ENCODE assay signal across 15 mouse cellular contexts in genomic region chr3:37760866-37761265, GRCm38 (mm10). TPM values are rescaled to one million over a fixed set of nuclear protein-coding genes. Genes with fewer than 3 reads are reported as not detected.
DNase-seq lines count a peak whose midpoint lies in the region; ATAC-seq and TF ChIP-seq lines count a peak whose summit lies in the region.
"Had no signal": no experiment of that assay in that cellular context is flagged by ENCODE, and none has a peak within 500 bp of the region (broad histone marks: within the 10 kb centered on the region; RNA-seq: fewer than 3 reads in every experiment).

No protein-coding gene starts in this region.

- WGBS in liver, postnatal 0 days (ENCODE audit: insufficient replicate concordance) = 35% methylated on average over 6 of the region's 6 CpGs
- 47% methylated on average over 6 of the region's 6 CpGs for WGBS in liver, embryonic 11.5 days
- 86% methylated on average over 6 of the region's 6 CpGs for WGBS in midbrain, embryonic 16.5 days

- no peak for DNase-seq in liver, postnatal 0 days
- DNase-seq in liver, embryonic 11.5 days (ENCODE audit: low spot score) = no peak
- DNase-seq in MEL (ENCODE audit: low read depth, low spot score) (peak; percentile 86), MN1 (ENCODE audit: low spot score) (no peak)
- peak; percentile 56 for DNase-seq in thymus, postnatal 0 days (ENCODE audit: low spot score)
- DNase-seq in retina, embryonic 14.5 days (ENCODE audit: low spot score) = no peak
- DNase-seq: cerebellum, adult 18-20 months; forebrain, postnatal 0 days; left cerebral cortex, postnatal 4 days; retina, postnatal 1 day had no signal

- TF ChIP-seq POLR2A in MEL (IDR thresholded peaks at IDR 0.05; ENCODE audit: control insufficient read depth in 1 of 2, insufficient read depth in 1 of 2, low read depth in 1 of 2, low read length in 2 of 2, poor library complexity in 1 of 2) = no peak

- H3K4me2 ChIP-seq in liver, postnatal 0 days (ENCODE audit: low read depth, low read length) = peak overlapping the region; percentile 42
- no peak overlapping the region for H3K4me2 ChIP-seq in liver, embryonic 11.5 days
- H3K4me2 ChIP-seq in midbrain, embryonic 16.5 days (ENCODE audit: low read length) = no peak overlapping the region
- H3K4me2 ChIP-seq: embryonic facial prominence, embryonic 15.5 days had no signal

- TF ChIP-seq CTCF in liver, postnatal 0 days (IDR thresholded peaks at IDR 0.05; ENCODE audit: low read depth) = no peak
- no peak for TF ChIP-seq CTCF in MEL (IDR thresholded peaks at IDR 0.05 in 2 of 3, conservative IDR thresholded peaks at IDR 0.05 in 1 of 3; ENCODE audit: control insufficient read depth in 1 of 3, insufficient read depth in 1 of 3, low read depth in 2 of 3, low read length in 3 of 3, poor library complexity in 1 of 3, severe bottlenecking in 1 of 3)

- no peak overlapping the region for H3K4me3 ChIP-seq in liver, postnatal 0 days (ENCODE audit: low read depth, low read length)
- H3K4me3 ChIP-seq in liver, embryonic 11.5 days (ENCODE audit: low read depth, low read length) = no peak overlapping the region
- H3K4me3 ChIP-seq in MEL (ENCODE audit: control insufficient read depth in 1 of 2, insufficient read depth in 1 of 2, low read depth in 2 of 2, low read length in 2 of 2) = peak overlapping the region; percentile 27 to 43
- H3K4me3 ChIP-seq in midbrain, embryonic 16.5 days (ENCODE audit: low read depth, low read length) = no peak overlapping the region
- H3K4me3 ChIP-seq: embryonic facial prominence, embryonic 15.5 days had no signal

- TF ChIP-seq EP300 in liver, postnatal 0 days (IDR thresholded peaks at IDR 0.05; ENCODE audit: low read depth) = no peak
- peak; percentile 50 to 64; a peak in 3 of 4 replicates for TF ChIP-seq EP300 in MEL (IDR thresholded peaks at IDR 0.05; ENCODE audit: low read depth in 1 of 2, low read length in 2 of 2)

- TF ChIP-seq RAD21 in MEL (IDR thresholded peaks at IDR 0.05; ENCODE audit: low read depth, low read length) = no peak

- ATAC-seq in liver, postnatal 0 days = no peak
- ATAC-seq in liver, embryonic 11.5 days (replicated peaks; ENCODE audit: low FRiP score) = no peak
- ATAC-seq in hematopoietic stem cell, adult 5-6 weeks (replicated peaks in 1 of 2; ENCODE audit: insufficient read depth in 1 of 2, low FRiP score in 2 of 2, low TSS enrichment in 1 of 2, low read depth in 1 of 2, poor library complexity in 2 of 2, severe bottlenecking in 2 of 2) = peak; percentile 26 to 27; a peak in 2 of 4 replicates
- ATAC-seq in midbrain, embryonic 16.5 days = no peak
- ATAC-seq: forebrain, postnatal 0 days; hindbrain, postnatal 0 days; Patski had no signal

- no peak overlapping the region for H3K27ac ChIP-seq in liver, postnatal 0 days (ENCODE audit: low read depth)
- no peak overlapping the region for H3K27ac ChIP-seq in liver, embryonic 11.5 days (ENCODE audit: low read depth, low read length)
- peak overlapping the region; percentile 90 for H3K27ac ChIP-seq in MEL (ENCODE audit: control insufficient read depth, low read depth, low read length)
- H3K27ac ChIP-seq in midbrain, embryonic 16.5 days (ENCODE audit: low read length) = no peak overlapping the region
- H3K27ac ChIP-seq: embryonic facial prominence, embryonic 15.5 days; hindbrain, postnatal 0 days had no signal

- H3K36me3 ChIP-seq in liver, postnatal 0 days (replicated peaks; ENCODE audit: insufficient read depth, low read length) = no peaks in the 10 kb centered on the region
- H3K36me3 ChIP-seq in liver, embryonic 11.5 days (ENCODE audit: control insufficient read depth, insufficient read depth, low read length) = no peaks in the 10 kb centered on the region
- peaks cover 0 to 56% of the 10 kb centered on the region in 2 experiments; a peak in 2 of 4 replicates for H3K36me3 ChIP-seq in MEL (ENCODE audit: control insufficient read depth in 1 of 2, insufficient read depth in 2 of 2, low read length in 2 of 2)
- no peaks in the 10 kb centered on the region for H3K36me3 ChIP-seq in midbrain, embryonic 16.5 days (ENCODE audit: control insufficient read depth, insufficient read depth, low read length)
- H3K36me3 ChIP-seq: embryonic facial prominence, embryonic 15.5 days had no signal

- H3K79me2 ChIP-seq in MEL (ENCODE audit: control insufficient read depth, insufficient read depth, low read length, poor library complexity) = no peaks in the 10 kb centered on the region

- no peaks in the 10 kb centered on the region; the same call in 1 of the 2 replicates for H3K9me3 ChIP-seq in liver, postnatal 0 days (ENCODE audit: low read length)
- H3K9me3 ChIP-seq in liver, embryonic 11.5 days (ENCODE audit: control insufficient read depth, low read length) = no peaks in the 10 kb centered on the region
- H3K9me3 ChIP-seq in MEL (replicated peaks; ENCODE audit: insufficient read depth, low read length) = no peaks in the 10 kb centered on the region
- H3K9me3 ChIP-seq in midbrain, embryonic 16.5 days (replicated peaks; ENCODE audit: control insufficient read depth, low read length, poor library complexity, severe bottlenecking) = no peaks in the 10 kb centered on the region; the same call in 1 of the 2 replicates
- H3K9me3 ChIP-seq: embryonic facial prominence, embryonic 15.5 days had no signal

- H3K27me3 ChIP-seq in liver, postnatal 0 days (ENCODE audit: insufficient read depth, low read length) = no peaks in the 10 kb centered on the region
- H3K27me3 ChIP-seq in liver, embryonic 11.5 days (replicated peaks; ENCODE audit: control insufficient read depth, insufficient read depth, low read length) = no peaks in the 10 kb centered on the region
- H3K27me3 ChIP-seq in MEL (ENCODE audit: control insufficient read depth in 1 of 2, insufficient read depth in 2 of 2, low read length in 2 of 2) = no peaks in the 10 kb centered on the region
- no peaks in the 10 kb centered on the region for H3K27me3 ChIP-seq in midbrain, embryonic 16.5 days (ENCODE audit: control insufficient read depth, insufficient read depth, low read depth, low read length)
- H3K27me3 ChIP-seq: embryonic facial prominence, embryonic 15.5 days; Patski had no signal

- no peak overlapping the region for H3K9ac ChIP-seq in liver, postnatal 0 days (replicated peaks)
- H3K9ac ChIP-seq in liver, embryonic 11.5 days (ENCODE audit: low read depth, low read length) = no peak overlapping the region
- peak overlapping the region; percentile 32 for H3K9ac ChIP-seq in MEL (ENCODE audit: control insufficient read depth, low read depth, low read length, poor library complexity, severe bottlenecking)
- H3K9ac ChIP-seq in midbrain, embryonic 16.5 days (ENCODE audit: low read depth, low read length) = no peak overlapping the region
- H3K9ac ChIP-seq: embryonic facial prominence, embryonic 15.5 days; forebrain, postnatal 0 days had no signal

- peaks cover 23% of the 10 kb centered on the region for H3K4me1 ChIP-seq in liver, postnatal 0 days (ENCODE audit: insufficient read depth)
- peaks cover 34% of the 10 kb centered on the region for H3K4me1 ChIP-seq in liver, embryonic 11.5 days (replicated peaks; ENCODE audit: control insufficient read depth, insufficient read depth, low read length)
- H3K4me1 ChIP-seq in MEL (ENCODE audit: control insufficient read depth in 1 of 2, insufficient read depth in 2 of 2, low read length in 2 of 2) = peaks cover 30 to 53% of the 10 kb centered on the region in 2 experiments
- H3K4me1 ChIP-seq in midbrain, embryonic 16.5 days (ENCODE audit: control insufficient read depth, insufficient read depth, low read length) = peaks cover 10% of the 10 kb centered on the region

TF ChIP-seq in MEL, 35 proteins besides CTCF, POLR2A, EP300 and RAD21 (continues in another document):
- TF ChIP-seq BHLHE40 (IDR thresholded peaks at IDR 0.05; ENCODE audit: borderline replicate concordance, low read depth, low read length) (no peak), E2F4 (IDR thresholded peaks at IDR 0.05; ENCODE audit: borderline replicate concordance, low read depth, low read length) (no peak), SMC3 (IDR thresholded peaks at IDR 0.05; ENCODE audit: low read depth, low read length) (no peak), TAL1 (IDR thresholded peaks at IDR 0.05; ENCODE audit: low read length) (no peak), POLR2AphosphoS5 (IDR thresholded peaks at IDR 0.05; ENCODE audit: borderline replicate concordance, low read depth, low read length) (no peak), USF2 (IDR thresholded peaks at IDR 0.05; ENCODE audit: borderline replicate concordance in 1 of 2, insufficient read depth in 1 of 2, low read depth in 1 of 2, low read length in 2 of 2) (no peak), ZKSCAN1 (IDR thresholded peaks at IDR 0.05; ENCODE audit: low read depth, low read length) (no peak), TBP (IDR thresholded peaks at IDR 0.05; ENCODE audit: low read depth, low read length) (peak; percentile 39; the same call in 1 of the 2 replicates), CHD2 (IDR thresholded peaks at IDR 0.05; ENCODE audit: low read length) (no peak), TCF12 (IDR thresholded peaks at IDR 0.05; ENCODE audit: low read depth, low read length) (0 out of 2 replicates have a peak, but pooled peaks have one; percentile 5), NRF1 (IDR thresholded peaks at IDR 0.05; ENCODE audit: insufficient read depth, low read depth, low read length, poor library complexity, severe bottlenecking) (no peak), RCOR1 (IDR thresholded peaks at IDR 0.05; ENCODE audit: low read depth, low read length) (peak; percentile 15; the same call in 1 of the 2 replicates), MEF2A (IDR thresholded peaks at IDR 0.05; ENCODE audit: extremely low read depth, insufficient replicate concordance, low read depth, low read length, poor library complexity, severe bottlenecking) (no peak), ELF1 (IDR thresholded peaks at IDR 0.05; ENCODE audit: low read depth, low read length) (peak; percentile 50; the same call in 1 of the 2 replicates), CHD1 (IDR thresholded peaks at IDR 0.05; ENCODE audit: low read depth, low read length) (no peak), ZNF384 (IDR thresholded peaks at IDR 0.05; ENCODE audit: low read depth, low read length) (no peak), MAFK (IDR thresholded peaks at IDR 0.05; ENCODE audit: borderline replicate concordance, low read depth, low read length) (no peak), NELFE (IDR thresholded peaks at IDR 0.05; ENCODE audit: low read depth, low read length) (no peak)

RNA-seq across cellular contexts. Expression of gene Gm5148, which starts 36.6 kb away (rescaled TPM):
- 3.0 and 4.1 TPM in 2 replicates for polyA plus RNA-seq in liver, postnatal 0 days (2015; fragmentation: Nextera tagmentation; extraction: Ambion mirVana)
- 3.7 and 4.8 TPM in 2 replicates for polyA plus RNA-seq in liver, embryonic 11.5 days (2014; fragmentation: Nextera tagmentation; extraction: Ambion mirVana)
- total RNA-seq in MEL (2012; rRNA removed) = 107 and 147 TPM in 2 replicates
- 1 to 10 TPM in 1 of 2 experiments, not detected in 1; 1.0 TPM for polyA plus RNA-seq in MEL (2012; ENCODE audit: insufficient read depth in 1 of 2, insufficient read length in 2 of 2, low read depth in 1 of 2, low replicate concordance in 2 of 2, missing spikeins in 1 of 2)
- 35.9 and 44.8 TPM in 2 replicates for total RNA-seq in hematopoietic stem cell, adult 5-6 weeks (2017)
- 6.0 and 6.1 TPM in 2 replicates for polyA plus RNA-seq in thymus, postnatal 0 days (2015; fragmentation: Nextera tagmentation; extraction: Ambion mirVana)
- polyA plus RNA-seq in midbrain, embryonic 16.5 days (2015; fragmentation: Nextera tagmentation; extraction: Ambion mirVana) = 16.1 and 16.2 TPM in 2 replicates

Comparison
In these comparisons a context has a peak if more than half of its experiments do, and no peak if none do; other contexts are left out.
1. ATAC-seq: peak in hematopoietic stem cell, adult 5-6 weeks (2 of 2); none in liver, postnatal 0 days (single experiment), liver, embryonic 11.5 days (single experiment) and midbrain, embryonic 16.5 days (single experiment).
2. DNase-seq: peak in MEL (single experiment) and thymus, postnatal 0 days (single experiment); none in liver, postnatal 0 days (single experiment), liver, embryonic 11.5 days (single experiment), retina, embryonic 14.5 days (single experiment) and MN1 (single experiment).
3. H3K4me3 ChIP-seq: peak in MEL (2 of 2); none in liver, postnatal 0 days (single experiment), liver, embryonic 11.5 days (single experiment) and midbrain, embryonic 16.5 days (single experiment).